Mouse (Mus musculus) adrenal gland, adult 18-20 months (tissue): ENCODE results near the gene Kcna1. TPM values are rescaled to one million over a fixed set of nuclear protein-coding genes. Genes with fewer than 3 reads are reported as not detected.

ENCODE experiments used
- DNase-seq, 2 experiments: peaks; one replicate each; pipeline ENCODE4 v3.0.0; 2021 to 2022; ENCODE audit warnings: low spot score in 2 of 2
- total RNA-seq, 2 experiments: library from RNA; stranded (reverse); gene quantifications; 1 replicate in 1 of 2; 2 replicates in 1 of 2; pipeline ENCODE4 v1.2.3; 2021

The Kcna1 gene
- total RNA-seq, 2 experiments from 2014 or later, result 0.83 to 2.2 TPM

DNA sequence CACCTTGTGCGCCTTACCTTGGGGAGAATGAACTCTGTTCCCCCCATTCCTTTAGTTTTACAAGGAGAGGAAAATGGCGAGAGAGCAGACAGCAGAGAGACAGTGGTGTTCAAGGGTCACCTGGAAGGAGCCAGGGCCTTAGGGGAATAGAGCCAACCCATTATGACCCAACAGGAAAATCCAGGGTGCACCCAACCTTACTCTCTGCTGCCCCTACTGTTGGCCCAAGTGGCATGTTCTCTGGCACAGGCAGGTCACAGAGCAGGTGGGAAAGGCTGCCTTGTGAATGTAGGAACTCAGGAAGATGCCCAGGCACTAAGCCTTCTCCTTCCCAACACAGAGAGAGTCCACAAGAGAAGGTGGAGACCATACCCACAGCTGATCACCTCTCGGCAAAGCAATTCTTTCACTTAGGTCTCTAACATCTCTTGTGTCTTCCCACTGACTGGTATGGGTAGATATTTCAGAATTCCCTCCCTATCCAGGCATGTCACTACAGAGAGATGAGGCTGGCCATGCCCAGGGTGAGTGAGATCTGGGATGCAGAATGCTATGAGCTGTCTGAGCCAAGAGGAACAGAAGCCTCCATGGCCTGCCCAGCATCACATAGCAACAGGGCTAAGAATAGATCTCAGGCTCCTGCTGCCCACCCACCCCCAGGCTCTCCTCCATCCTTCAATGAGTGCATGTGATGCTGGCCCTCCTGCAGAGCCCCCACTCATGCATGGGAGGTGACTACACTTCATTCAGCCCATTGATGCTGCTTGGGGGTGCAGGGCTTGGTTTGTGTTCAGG, 46.8 kb downstream of the Kcna1 start:
- no peak for DNase-seq

DNA sequence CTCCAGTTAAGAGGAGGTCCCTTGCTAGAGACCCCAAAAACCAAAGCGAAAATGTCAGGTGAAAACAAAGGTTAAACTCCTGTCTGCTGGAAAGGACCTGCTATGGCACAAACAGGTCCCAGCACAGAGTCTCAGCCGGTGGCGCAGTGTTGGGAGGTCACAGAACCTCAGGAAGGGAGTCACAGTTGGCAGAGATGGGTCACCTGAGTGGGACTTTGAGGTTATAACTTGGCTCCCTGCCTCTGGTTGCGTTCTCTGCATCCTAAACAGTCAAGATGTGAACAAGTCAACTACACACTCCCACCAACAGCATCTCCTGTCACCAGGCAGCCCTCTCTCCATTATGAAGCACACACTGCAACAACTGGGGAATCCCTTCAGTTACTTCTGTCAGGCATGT, 48.4 kb downstream of the Kcna1 start:
- DNase-seq, result no peak

GRCm38 (mm10) chr6:126595805-126596629, 50.2 kb downstream of the Kcna1 start:
- DNase-seq, result no peak

DNA sequence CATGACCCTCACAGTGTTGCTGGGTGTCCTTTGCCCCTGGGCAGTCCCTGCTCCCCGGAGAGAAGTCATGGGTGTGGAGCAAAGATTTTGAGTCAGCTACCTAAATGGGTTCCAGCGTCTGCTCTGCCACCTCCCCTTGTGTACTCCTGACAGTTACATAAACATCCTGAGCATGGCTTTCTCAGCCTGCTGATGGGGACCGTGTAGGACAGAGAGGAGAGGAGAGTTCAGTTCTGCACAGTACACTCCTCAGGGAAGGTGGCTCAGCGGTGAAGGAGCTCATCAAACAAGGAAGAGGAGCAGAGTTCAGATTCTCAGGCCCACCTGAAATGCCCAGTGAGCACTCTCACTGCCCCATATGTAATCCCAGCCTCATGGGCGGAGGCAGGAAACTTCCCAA, 51.1 kb downstream of the Kcna1 start:
- no peak for DNase-seq

DNA sequence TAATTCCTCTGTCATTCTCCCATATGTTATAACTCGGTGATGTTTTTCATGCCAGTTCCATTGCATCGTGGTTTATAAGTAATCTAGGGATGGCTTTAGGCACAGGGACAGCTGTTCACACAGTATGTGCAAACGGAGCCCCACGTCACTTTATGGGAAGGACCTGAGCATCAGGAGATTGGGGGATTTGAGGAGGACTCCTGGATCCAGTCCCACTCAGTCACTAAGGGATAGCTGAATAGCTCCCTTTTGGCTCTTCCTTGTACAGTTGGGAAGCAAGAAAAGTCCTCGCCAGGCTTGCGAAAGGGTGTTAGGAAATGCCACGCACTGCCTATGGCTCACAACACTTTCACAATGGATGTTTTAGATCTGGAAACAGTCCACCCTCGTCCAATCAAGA, 51.8 kb downstream of the Kcna1 start:
- DNase-seq, result no peak

DNA sequence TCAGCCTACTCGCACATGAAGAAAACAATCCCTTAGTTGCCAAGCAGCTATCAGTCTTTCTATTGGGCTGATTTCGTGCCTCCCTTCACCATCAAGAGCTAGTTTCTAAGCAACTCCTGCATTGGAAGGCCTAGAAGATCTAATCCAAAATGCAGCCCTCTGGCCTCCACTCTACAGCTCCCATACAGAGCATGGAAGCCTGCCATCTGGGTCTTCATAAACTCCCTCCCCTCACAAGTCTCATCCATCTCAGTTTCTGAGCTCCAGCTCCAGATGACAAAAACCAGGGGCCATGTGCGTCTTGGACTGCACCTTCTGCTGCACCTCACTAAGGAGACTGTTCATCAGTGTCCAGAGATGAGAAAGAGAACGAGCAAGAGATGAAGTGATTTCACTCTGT, 52.8 kb downstream of the Kcna1 start:
- no peak for DNase-seq

Other genes starting within 250 kb of the Kcna1 start
- gene Kcna5, start 111.0 kb downstream of the Kcna1 start, total RNA-seq, result 1 to 10 TPM; 2.4 to 4.0 TPM
- gene Kcna6, start 94.3 kb upstream of the Kcna1 start, total RNA-seq, result 1 to 10 TPM in 1 of 2 experiments, under 1 TPM in 1; 0.46 to 1.3 TPM
- gene Ndufa9, start 202.8 kb upstream of the Kcna1 start, total RNA-seq, result 100 to 1,000 TPM; 233 to 311 TPM
- gene Akap3, start 206.7 kb upstream of the Kcna1 start, total RNA-seq, result not detected